Mouse (Mus musculus): ENCODE data around the gene Abi3bp.

GRCm38 (mm10) chr16:56483466-56483865 is 5.8 kb downstream of the Abi3bp start:
- TF ChIP-seq CTCF (IDR thresholded peaks at IDR 0.05; ENCODE audit: control insufficient read depth, insufficient read depth, low read length) (no peak), POLR2A (IDR thresholded peaks at IDR 0.05; ENCODE audit: borderline replicate concordance, control insufficient read depth, low read depth, low read length) (no peak)

Data from bone marrow, adult 2 months (tissue).